Mouse (Mus musculus): ENCODE measurements around the gene Lpar1.

GRCm38 (mm10) chr4:58415537-58415936 is 138.2 kb downstream of the Lpar1 start:
- TF ChIP-seq CTCF (IDR thresholded peaks at IDR 0.05; ENCODE audit: low read depth), result no peak
- no peak for TF ChIP-seq EP300 (IDR thresholded peaks at IDR 0.05; ENCODE audit: low read depth)
